In the genomic region with DNA sequence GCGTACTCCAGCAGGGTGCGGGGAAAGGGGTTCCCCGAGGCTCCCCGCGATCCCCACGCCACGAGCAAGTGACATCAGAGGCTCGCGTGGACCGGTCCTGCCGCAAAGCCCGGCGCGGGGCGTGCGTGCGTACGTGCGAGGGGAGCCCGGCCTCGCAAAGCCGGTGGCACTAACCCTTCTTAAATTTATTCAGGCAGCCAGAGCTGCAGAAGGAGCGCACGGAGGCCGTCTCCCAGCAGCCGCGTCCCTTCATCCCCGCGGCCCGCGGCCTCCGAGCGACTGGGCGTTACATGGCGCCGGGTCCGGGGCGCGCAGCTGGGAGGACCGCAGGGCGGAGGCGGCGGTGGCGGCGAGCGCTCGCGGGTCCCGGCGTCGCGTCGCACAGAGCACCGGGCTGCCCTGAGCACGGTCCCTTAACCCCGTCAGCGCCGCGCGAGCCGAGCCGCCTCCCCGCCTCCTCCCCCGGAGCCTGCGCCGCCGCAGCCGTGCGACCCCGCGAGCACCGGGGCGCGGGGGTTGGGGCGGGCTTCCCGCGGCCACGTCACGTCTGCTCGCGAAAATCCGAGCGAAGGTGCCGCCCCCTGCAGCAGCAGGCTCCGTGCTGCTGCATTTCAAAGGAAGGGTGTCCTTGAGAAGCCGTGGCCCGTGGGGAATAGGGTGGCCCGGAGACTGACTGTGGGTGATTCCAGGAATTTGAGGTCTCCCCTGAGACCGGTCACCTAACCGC, we compare ENCODE assay signal across 8 mouse cellular contexts.
A peak's percentile ranks its signal among the peaks of the same experiment; 100 is the strongest.
DNase-seq lines count a peak whose midpoint lies in the region; ATAC-seq lines count a peak whose summit lies in the region.

No protein-coding gene starts in this region.

- no peak; the same call in 1 of the 2 replicates for ATAC-seq in lung, embryonic 15.5 days (ENCODE audit: borderline replicate concordance, extremely low read depth, low FRiP score, low TSS enrichment)
- ATAC-seq in forebrain, embryonic 14.5 days = peak; percentile 82
- ATAC-seq in neural tube, embryonic 14.5 days (ENCODE audit: low read depth) = peak; percentile 82

- H3K9ac ChIP-seq in lung, embryonic 15.5 days = peak overlapping the region; percentile 32
- H3K9ac ChIP-seq in forebrain, embryonic 14.5 days (ENCODE audit: low read length) = peak overlapping the region; percentile 70
- H3K9ac ChIP-seq in neural tube, embryonic 14.5 days (replicated peaks; ENCODE audit: low read depth, low read length) = peak overlapping the region; percentile 73

- no peaks in the 10 kb centered on the region for H3K36me3 ChIP-seq in lung, embryonic 15.5 days
- H3K36me3 ChIP-seq in forebrain, embryonic 14.5 days (ENCODE audit: control insufficient read depth, insufficient read depth, low read length) = no peaks in the 10 kb centered on the region
- no peaks in the 10 kb centered on the region for H3K36me3 ChIP-seq in neural tube, embryonic 14.5 days (ENCODE audit: control insufficient read depth, insufficient read depth, low read length)

- H3K27ac ChIP-seq in lung, embryonic 15.5 days = no peak overlapping the region
- H3K27ac ChIP-seq in forebrain, embryonic 14.5 days (ENCODE audit: low read depth, low read length) = no peak overlapping the region
- H3K27ac ChIP-seq in neural tube, embryonic 14.5 days (ENCODE audit: low read depth, low read length) = peak overlapping the region; percentile 41

- peak overlapping the region; percentile 50 for H3K4me3 ChIP-seq in lung, embryonic 15.5 days
- H3K4me3 ChIP-seq in forebrain, embryonic 14.5 days (ENCODE audit: low read depth, low read length) = peak overlapping the region; percentile 54
- H3K4me3 ChIP-seq in neural tube, embryonic 14.5 days (ENCODE audit: low read depth, low read length) = peak overlapping the region; percentile 57

- H3K9me3 ChIP-seq in lung, embryonic 15.5 days = no peaks in the 10 kb centered on the region
- no peaks in the 10 kb centered on the region for H3K9me3 ChIP-seq in forebrain, embryonic 14.5 days (replicated peaks; ENCODE audit: control insufficient read depth, low read length)
- no peaks in the 10 kb centered on the region for H3K9me3 ChIP-seq in neural tube, embryonic 14.5 days (ENCODE audit: control insufficient read depth, low read length)

- peaks cover 8% of the 10 kb centered on the region for H3K4me1 ChIP-seq in lung, embryonic 15.5 days
- no peaks in the 10 kb centered on the region for H3K4me1 ChIP-seq in forebrain, embryonic 14.5 days (ENCODE audit: control insufficient read depth, insufficient read depth, low read length)
- H3K4me1 ChIP-seq in neural tube, embryonic 14.5 days (ENCODE audit: control insufficient read depth, insufficient read depth, low read length) = 0 out of 2 replicates have a peak, but pooled peaks cover 6% of the 10 kb centered on the region

- H3K27me3 ChIP-seq in lung, embryonic 15.5 days = peaks cover 54% of the 10 kb centered on the region
- peaks cover 27% of the 10 kb centered on the region; the same call in 1 of the 2 replicates for H3K27me3 ChIP-seq in forebrain, embryonic 14.5 days (replicated peaks; ENCODE audit: control insufficient read depth, insufficient read depth, low read length)
- H3K27me3 ChIP-seq in neural tube, embryonic 14.5 days (ENCODE audit: control insufficient read depth, insufficient read depth, low read length) = peaks cover 3% of the 10 kb centered on the region; the same call in 1 of the 2 replicates

- peak overlapping the region; percentile 94 for H3K4me2 ChIP-seq in lung, embryonic 15.5 days
- peak overlapping the region; percentile 90 for H3K4me2 ChIP-seq in forebrain, embryonic 14.5 days (ENCODE audit: low read length)
- H3K4me2 ChIP-seq in neural tube, embryonic 14.5 days (ENCODE audit: low read depth, low read length) = peak overlapping the region; percentile 48

- no peak for DNase-seq in lung, postnatal 10 days
- DNase-seq in cerebellum, adult 9-11 months = peak; percentile 59
- peak; percentile 44 for DNase-seq in forebrain, embryonic 14.5 days (ENCODE audit: low spot score)
- DNase-seq in kidney, postnatal 4 days = peak; percentile 47 to 55
- no peak for DNase-seq in layer of hippocampus, adult 18-20 months (ENCODE audit: low spot score in 2 of 2)
- no peak for DNase-seq in frontal cortex, postnatal 25 days (ENCODE audit: low spot score in 2 of 2)

- under 1% methylated on average over 88 of the region's 90 CpGs for WGBS in lung, embryonic 15.5 days
- under 1% methylated on average over 77 of the region's 90 CpGs for WGBS in forebrain, embryonic 14.5 days
- under 1% methylated on average over 78 of the region's 90 CpGs for WGBS in neural tube, embryonic 14.5 days

Comparison
In these comparisons a context has a peak if more than half of its experiments do, and no peak if none do; other contexts are left out.
1. DNase-seq: peak in cerebellum, adult 9-11 months (single experiment), forebrain, embryonic 14.5 days (single experiment) and kidney, postnatal 4 days (2 of 2); none in lung, postnatal 10 days (single experiment), layer of hippocampus, adult 18-20 months (0 of 2) and frontal cortex, postnatal 25 days (0 of 2).
2. Peak in every context shown above with its lines, with median percentiles within 50 percentile points of each other: H3K4me2 ChIP-seq, H3K4me3 ChIP-seq and H3K9ac ChIP-seq.